Mouse (Mus musculus): ENCODE results near the gene Arhgef16. TPM values are rescaled to one million over a fixed set of nuclear protein-coding genes. Genes with fewer than 3 reads are reported as not detected.
A peak's percentile ranks its signal among the peaks of the same experiment; 100 is the strongest.

The Arhgef16 gene
- polyA plus RNA-seq, 1 experiment from 2014 or later = 4.9 TPM

DNA sequence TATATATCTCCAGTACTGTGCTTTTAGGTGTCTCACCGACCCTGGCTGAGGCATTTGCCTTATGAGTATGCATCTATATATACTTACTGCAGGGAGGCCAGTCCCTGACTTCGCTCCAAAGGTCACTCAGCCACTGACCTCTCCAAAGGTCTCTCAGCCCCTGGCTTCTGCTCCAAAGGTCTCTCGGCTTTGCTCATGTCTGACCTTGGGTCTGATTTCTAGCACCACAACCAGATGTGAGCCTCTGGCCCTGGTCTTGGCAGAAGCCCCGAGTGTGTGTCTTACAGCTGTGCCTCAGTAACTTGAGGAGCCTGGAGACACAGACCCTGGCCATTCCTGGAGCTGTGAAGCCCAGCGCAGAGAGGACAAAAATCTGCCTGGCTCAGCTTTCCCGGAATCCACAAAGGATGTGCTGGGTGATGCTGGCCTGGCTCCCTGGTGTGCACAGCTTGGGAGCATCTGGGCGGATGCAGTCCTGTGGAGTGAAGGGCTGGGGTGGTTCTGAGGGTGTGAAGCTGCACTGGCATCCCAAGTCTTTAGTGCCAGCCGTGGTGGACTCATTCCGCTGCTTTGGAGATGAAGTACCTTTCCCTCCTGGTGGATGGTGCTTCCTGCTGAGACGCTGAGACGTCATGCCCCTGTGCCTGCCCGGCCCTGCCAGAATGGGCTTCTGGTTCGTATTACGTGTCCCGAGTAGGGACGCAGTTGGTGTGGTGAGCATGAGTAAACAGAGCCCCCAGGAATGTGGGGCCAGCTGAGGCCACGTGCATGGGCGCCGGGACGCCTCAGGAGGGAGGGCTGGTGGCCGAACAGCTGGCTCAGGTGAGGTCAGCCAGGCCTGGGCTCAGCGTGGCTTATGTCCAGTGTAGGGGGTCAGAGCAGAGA, 54.0 kb downstream of the Arhgef16 start:
- H3K9ac ChIP-seq = no peak overlapping the region
- H3K27me3 ChIP-seq = no peaks in the 10 kb centered on the region
- no peaks in the 10 kb centered on the region for H3K36me3 ChIP-seq (replicated peaks)
- 66% methylated on average over 22 of the region's 22 CpGs for WGBS (ENCODE audit: insufficient replicate concordance)
- H3K4me2 ChIP-seq = peak overlapping the region; percentile 68
- H3K27ac ChIP-seq (replicated peaks) = no peak overlapping the region
- ATAC-seq (ENCODE audit: insufficient read depth) = no peak
- H3K4me1 ChIP-seq (replicated peaks) = peaks cover 18% of the 10 kb centered on the region
- H3K4me3 ChIP-seq (replicated peaks) = no peak overlapping the region
- H3K9me3 ChIP-seq (replicated peaks) = no peaks in the 10 kb centered on the region

DNA sequence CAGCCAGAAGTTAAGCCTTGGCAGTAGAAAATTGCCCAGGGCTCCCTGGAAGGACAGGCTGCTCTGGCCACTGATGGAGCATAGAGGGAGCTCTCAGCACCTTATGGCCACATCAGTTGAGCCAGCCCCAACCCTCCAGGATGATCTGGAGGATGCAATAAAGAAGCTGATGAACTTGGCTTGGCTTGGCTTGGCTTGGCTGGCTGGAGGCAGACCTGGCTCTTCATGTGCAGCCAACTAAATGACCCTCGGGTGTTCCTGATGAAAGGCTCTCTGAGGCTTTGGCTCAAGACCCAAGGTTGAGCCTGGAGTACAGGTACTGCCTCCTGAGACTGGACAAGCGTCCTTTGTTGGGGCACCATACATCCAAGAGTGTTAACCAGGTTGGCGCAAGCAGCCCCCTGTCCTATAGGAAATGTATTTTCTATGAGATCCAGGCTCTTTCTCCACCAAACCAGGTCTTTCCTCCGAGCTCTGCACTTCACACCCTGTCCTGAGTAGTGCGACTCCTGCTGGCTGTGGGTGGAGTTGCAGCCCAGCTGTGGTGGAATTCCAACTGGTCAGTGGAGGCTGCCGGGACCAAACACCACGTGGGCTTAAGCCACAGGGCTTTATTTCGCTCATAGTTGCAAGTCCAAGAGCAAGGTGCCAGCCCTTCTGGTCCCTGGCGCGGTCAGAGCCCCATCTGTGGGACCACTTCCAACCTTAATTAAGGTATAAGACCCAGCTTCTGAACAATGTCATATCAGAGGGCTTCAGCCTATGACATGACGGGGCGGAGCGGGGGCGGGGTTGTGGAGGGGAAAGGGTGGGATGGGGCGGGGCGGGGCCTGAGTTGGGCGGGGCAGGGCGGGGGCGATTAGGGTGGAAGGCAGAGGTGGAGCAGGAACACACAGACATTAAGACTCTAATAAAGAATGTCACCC, 55.1 kb downstream of the Arhgef16 start:
- peak overlapping the region; percentile 68 for H3K4me2 ChIP-seq
- no peaks in the 10 kb centered on the region for H3K36me3 ChIP-seq (replicated peaks)
- no peak overlapping the region for H3K27ac ChIP-seq (replicated peaks)
- peaks cover 18% of the 10 kb centered on the region for H3K4me1 ChIP-seq (replicated peaks)
- H3K4me3 ChIP-seq (replicated peaks) = peak overlapping the region; percentile 40
- H3K27me3 ChIP-seq = no peaks in the 10 kb centered on the region
- no peaks in the 10 kb centered on the region for H3K9me3 ChIP-seq (replicated peaks)
- 5% methylated on average over 19 of the region's 19 CpGs for WGBS (ENCODE audit: insufficient replicate concordance)
- no peak overlapping the region for H3K9ac ChIP-seq
- peak; percentile 76 for ATAC-seq (ENCODE audit: insufficient read depth)

DNA sequence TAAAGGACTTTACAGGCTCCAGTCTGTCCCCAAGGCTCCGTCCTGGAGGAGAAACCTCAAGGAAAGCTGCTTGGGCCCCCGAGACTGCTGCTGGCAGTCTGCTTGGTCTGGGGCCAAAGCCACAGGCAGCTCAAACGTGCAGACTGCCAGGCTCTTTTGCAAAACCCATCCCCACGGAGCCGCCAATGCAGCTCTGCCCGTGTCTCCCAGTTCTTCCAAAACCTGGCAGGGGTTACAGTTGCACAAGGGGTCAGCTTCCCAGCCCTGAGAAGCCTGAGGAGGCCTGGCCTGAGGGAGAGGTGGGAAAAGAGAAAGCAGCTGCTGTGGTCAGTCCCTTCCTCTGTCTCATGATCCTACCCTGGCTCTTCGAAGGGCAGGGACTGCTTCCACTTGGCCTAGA, 56.1 kb downstream of the Arhgef16 start:
- Histone ChIP-seq H3K36me3 (replicated peaks) (no peaks in the 10 kb centered on the region), H3K9me3 (replicated peaks) (no peaks in the 10 kb centered on the region), H3K4me1 (replicated peaks) (peaks cover 18% of the 10 kb centered on the region), H3K27me3 (no peaks in the 10 kb centered on the region), H3K9ac (no peak overlapping the region), H3K27ac (replicated peaks) (no peak overlapping the region), H3K4me2 (no peak overlapping the region), H3K4me3 (replicated peaks) (no peak overlapping the region)
- ATAC-seq (ENCODE audit: insufficient read depth) = no peak
- WGBS (ENCODE audit: insufficient replicate concordance) = 58% methylated on average over 7 of the region's 7 CpGs

DNA sequence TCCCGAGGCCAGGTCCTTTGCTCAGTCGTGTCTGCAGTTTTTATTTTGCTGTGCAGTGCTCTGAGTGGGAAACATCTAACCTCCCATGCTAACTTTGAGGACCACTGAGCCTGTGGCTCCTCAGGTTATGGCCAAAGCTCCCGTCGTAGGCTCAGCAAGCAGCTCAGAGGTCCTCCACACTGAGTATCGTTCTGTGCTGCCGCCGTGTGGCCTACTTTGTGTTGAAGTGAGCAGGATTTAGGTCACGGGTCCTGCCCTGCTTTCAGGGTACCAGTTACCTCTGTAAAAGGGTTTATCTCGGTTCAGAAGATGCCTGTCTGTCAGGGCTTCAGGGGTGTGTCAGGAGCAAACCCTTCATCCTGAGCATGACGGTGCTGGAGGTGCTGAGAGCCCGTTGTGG, 60.9 kb downstream of the Arhgef16 start:
- no peak overlapping the region for H3K27ac ChIP-seq (replicated peaks)
- 45% methylated on average over 11 of the region's 11 CpGs for WGBS (ENCODE audit: insufficient replicate concordance)

DNA sequence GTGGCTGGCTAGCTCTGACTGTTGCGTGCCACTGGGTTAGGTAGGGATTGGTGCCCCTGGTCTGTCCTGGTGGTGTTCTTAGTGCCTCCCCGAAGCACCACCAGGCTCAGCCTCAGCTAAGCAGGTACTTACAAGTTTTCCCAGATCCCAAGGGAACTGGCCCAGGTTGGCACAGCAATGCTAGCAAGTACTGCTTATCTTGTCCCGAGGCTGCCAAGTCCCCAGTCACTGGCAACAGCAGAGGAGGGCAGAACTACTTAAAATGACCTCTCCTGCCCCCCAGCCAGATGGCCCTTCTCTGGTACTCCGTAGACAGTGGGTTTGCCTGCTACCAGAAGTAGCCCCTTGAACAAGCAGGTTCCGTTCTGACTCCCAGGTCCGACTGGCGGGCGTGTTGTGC, 62.3 kb downstream of the Arhgef16 start:
- no peak for ATAC-seq (ENCODE audit: insufficient read depth)
- no peak overlapping the region for H3K4me3 ChIP-seq (replicated peaks)
- no peak overlapping the region for H3K4me2 ChIP-seq
- H3K9me3 ChIP-seq (replicated peaks) = no peaks in the 10 kb centered on the region
- no peak overlapping the region for H3K9ac ChIP-seq
- no peaks in the 10 kb centered on the region for H3K4me1 ChIP-seq (replicated peaks)
- H3K27me3 ChIP-seq = no peaks in the 10 kb centered on the region; the same call in 1 of the 2 replicates
- WGBS (ENCODE audit: insufficient replicate concordance) = 67% methylated on average over 8 of the region's 8 CpGs
- H3K27ac ChIP-seq (replicated peaks) = no peak overlapping the region
- no peaks in the 10 kb centered on the region for H3K36me3 ChIP-seq (replicated peaks)

More for the DNA sequence above, 60.9 kb downstream of the Arhgef16 start:
- Histone ChIP-seq H3K9me3 (replicated peaks) (no peaks in the 10 kb centered on the region), H3K4me1 (replicated peaks) (no peaks in the 10 kb centered on the region), H3K36me3 (replicated peaks) (no peaks in the 10 kb centered on the region), H3K4me3 (replicated peaks) (no peak overlapping the region), H3K9ac (no peak overlapping the region), H3K4me2 (no peak overlapping the region), H3K27me3 (no peaks in the 10 kb centered on the region; the same call in 1 of the 2 replicates)
- no peak for ATAC-seq (ENCODE audit: insufficient read depth)

DNA sequence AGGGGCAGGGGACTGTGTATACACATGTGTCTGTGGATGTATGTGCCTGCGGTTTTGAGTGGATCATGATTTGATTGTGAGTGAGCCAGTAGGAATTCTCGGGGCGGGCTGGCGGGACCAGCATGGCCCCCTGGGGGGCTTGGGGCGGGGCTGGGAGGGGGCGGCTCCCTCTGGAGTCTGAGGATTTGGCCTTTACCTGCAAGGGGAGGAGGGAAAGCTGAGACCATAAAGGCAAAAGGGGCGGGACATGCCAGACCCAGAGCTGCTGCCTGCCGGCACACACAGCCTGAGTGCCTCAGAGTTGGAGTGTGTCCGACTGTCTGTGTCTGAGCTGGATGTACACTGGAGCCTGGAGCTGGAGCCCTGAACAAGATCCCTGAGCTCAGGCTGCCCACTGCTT, 64.2 kb downstream of the Arhgef16 start:
- H3K9ac ChIP-seq = no peak overlapping the region
- WGBS (ENCODE audit: insufficient replicate concordance) = 16% methylated on average over 9 of the region's 9 CpGs
- no peak for ATAC-seq (ENCODE audit: insufficient read depth)
- H3K4me3 ChIP-seq (replicated peaks) = no peak overlapping the region
- no peaks in the 10 kb centered on the region for H3K4me1 ChIP-seq (replicated peaks)
- H3K9me3 ChIP-seq (replicated peaks) = no peaks in the 10 kb centered on the region
- H3K36me3 ChIP-seq (replicated peaks) = no peaks in the 10 kb centered on the region
- no peak overlapping the region for H3K27ac ChIP-seq (replicated peaks)
- no peaks in the 10 kb centered on the region; the same call in 1 of the 2 replicates for H3K27me3 ChIP-seq
- 0 out of 2 replicates have a peak overlapping the region, but pooled peaks have one; percentile 13 for H3K4me2 ChIP-seq

DNA sequence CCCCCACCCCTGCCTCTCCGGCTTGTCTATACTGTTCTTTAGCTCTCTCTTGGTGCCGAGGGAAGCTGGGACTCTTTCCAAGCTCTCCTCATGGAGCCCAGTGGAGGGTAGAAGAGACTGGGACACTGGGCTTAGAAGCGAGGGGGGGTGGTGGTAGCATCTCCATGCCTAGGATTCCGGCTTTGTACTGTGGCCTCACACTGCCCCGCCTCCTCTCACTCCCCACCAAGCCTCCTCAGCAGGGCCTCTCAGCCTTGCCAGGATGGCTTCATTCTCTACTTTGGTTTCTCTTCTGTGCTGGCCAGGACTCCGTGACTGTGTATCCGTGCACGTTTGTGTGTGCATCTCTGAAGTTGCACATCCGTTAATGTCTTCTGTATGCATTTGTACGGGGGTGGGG, 64.6 kb downstream of the Arhgef16 start:
- H3K9me3 ChIP-seq (replicated peaks) = no peaks in the 10 kb centered on the region
- WGBS (ENCODE audit: insufficient replicate concordance) = 25% methylated on average over 10 of the region's 10 CpGs
- H3K4me3 ChIP-seq (replicated peaks) = no peak overlapping the region
- H3K27me3 ChIP-seq = no peaks in the 10 kb centered on the region; the same call in 1 of the 2 replicates
- H3K9ac ChIP-seq = no peak overlapping the region
- no peaks in the 10 kb centered on the region for H3K4me1 ChIP-seq (replicated peaks)
- H3K4me2 ChIP-seq = 0 out of 2 replicates have a peak overlapping the region, but pooled peaks have one; percentile 13
- ATAC-seq (ENCODE audit: insufficient read depth) = no peak
- H3K36me3 ChIP-seq (replicated peaks) = no peaks in the 10 kb centered on the region
- no peak overlapping the region for H3K27ac ChIP-seq (replicated peaks)

DNA sequence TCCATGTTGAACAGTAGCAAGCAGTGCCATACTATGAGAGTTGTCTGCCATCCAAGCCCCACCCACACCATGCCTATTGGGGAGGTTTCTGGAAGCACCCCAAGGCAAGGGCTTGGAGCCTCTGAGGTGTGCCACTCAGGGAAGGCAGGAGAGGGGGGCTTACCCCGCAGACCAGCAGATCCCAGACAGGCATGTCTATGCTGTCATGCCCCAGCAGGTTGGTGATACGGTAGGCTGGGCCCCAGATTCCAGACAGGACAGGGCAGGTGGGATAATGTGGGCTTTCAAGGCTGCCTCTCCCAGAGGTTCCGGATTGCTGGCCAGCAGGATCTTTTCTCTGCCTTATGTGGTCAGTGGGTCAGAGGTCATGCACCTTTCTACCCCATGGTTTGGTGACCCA, 65.5 kb downstream of the Arhgef16 start:
- no peak overlapping the region for H3K9ac ChIP-seq
- H3K27me3 ChIP-seq = no peaks in the 10 kb centered on the region; the same call in 1 of the 2 replicates
- H3K4me2 ChIP-seq = no peak overlapping the region
- H3K36me3 ChIP-seq (replicated peaks) = no peaks in the 10 kb centered on the region
- no peak overlapping the region for H3K4me3 ChIP-seq (replicated peaks)
- ATAC-seq (ENCODE audit: insufficient read depth) = no peak
- no peaks in the 10 kb centered on the region for H3K4me1 ChIP-seq (replicated peaks)
- H3K9me3 ChIP-seq (replicated peaks) = no peaks in the 10 kb centered on the region
- H3K27ac ChIP-seq (replicated peaks) = no peak overlapping the region
- 66% methylated on average over 3 of the region's 3 CpGs for WGBS (ENCODE audit: insufficient replicate concordance)

DNA sequence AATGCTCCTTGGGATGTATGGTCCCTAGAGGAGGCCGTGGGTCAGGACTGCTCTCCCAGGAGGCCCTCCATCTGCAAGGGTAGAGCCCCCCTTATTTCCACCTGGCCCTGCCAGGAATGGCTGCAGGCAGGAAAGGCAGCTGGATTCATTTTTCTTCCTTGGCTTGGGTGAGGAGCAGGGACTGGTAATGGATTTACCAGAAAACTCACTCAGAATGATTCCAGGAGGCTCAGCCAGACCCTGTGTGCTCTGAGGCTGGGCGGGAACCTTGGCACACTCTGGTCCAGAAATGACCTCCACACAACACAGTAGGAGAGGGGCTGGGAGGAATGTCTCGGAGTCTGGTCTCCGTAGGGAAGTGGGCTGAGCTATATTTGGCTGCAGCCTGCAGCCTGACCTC, 69.2 kb downstream of the Arhgef16 start:
- no peak for ATAC-seq (ENCODE audit: insufficient read depth)
- no peaks in the 10 kb centered on the region for H3K9me3 ChIP-seq (replicated peaks)
- H3K27ac ChIP-seq (replicated peaks) = no peak overlapping the region
- no peaks in the 10 kb centered on the region for H3K36me3 ChIP-seq (replicated peaks)
- H3K9ac ChIP-seq = no peak overlapping the region
- no peaks in the 10 kb centered on the region for H3K4me1 ChIP-seq (replicated peaks)
- H3K4me3 ChIP-seq (replicated peaks) = no peak overlapping the region
- WGBS (ENCODE audit: insufficient replicate concordance) = 39% methylated on average over 4 of the region's 4 CpGs
- H3K27me3 ChIP-seq = no peaks in the 10 kb centered on the region; the same call in 1 of the 2 replicates
- H3K4me2 ChIP-seq = no peak overlapping the region

DNA sequence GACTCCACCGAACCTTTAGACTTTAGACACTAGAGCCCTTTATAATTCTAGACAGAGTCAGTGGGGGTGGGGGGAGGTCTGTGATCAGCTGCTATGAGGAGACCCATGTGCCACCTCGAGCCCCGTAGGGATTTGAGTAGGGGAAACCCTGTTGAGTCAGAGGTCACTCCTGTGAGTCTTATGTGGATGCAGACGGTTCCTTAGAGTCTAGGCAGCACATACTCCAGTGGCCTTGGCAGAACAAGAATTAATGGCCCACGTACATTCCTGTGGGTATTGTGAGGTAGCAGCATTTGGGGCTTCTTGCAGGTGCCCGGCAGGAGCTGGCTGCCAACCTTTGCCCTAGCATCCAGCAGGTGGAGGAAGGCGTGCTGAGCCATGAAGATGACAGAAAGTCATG, 70.1 kb downstream of the Arhgef16 start:
- H3K9me3 ChIP-seq (replicated peaks) = no peaks in the 10 kb centered on the region
- H3K36me3 ChIP-seq (replicated peaks) = no peaks in the 10 kb centered on the region
- H3K27me3 ChIP-seq = no peaks in the 10 kb centered on the region
- no peak overlapping the region for H3K4me3 ChIP-seq (replicated peaks)
- no peaks in the 10 kb centered on the region for H3K4me1 ChIP-seq (replicated peaks)
- ATAC-seq (ENCODE audit: insufficient read depth) = no peak
- H3K27ac ChIP-seq (replicated peaks) = no peak overlapping the region
- no peak overlapping the region for H3K9ac ChIP-seq
- H3K4me2 ChIP-seq = no peak overlapping the region
- 50% methylated on average over 7 of the region's 7 CpGs for WGBS (ENCODE audit: insufficient replicate concordance)

DNA sequence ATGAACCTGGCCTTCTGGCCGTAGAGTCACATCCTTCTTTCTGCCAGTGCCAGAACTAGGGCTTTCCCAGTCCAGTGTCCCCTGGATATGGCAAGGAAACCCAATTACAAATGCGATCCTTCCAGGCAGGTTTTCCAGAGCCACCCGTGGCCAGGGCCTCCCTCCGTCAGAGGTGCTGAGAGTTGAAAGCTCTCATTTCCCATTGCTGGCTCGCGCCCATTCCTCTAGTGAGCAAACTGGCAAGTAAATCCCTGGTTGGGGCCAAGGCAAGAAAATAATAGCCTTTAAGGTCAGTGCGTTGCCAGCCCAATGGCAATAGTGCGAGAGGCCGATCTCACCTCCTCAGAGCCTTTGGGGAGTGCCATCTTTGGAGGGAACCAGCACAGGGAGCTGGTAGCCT, 71.9 kb downstream of the Arhgef16 start:
- 82% methylated on average over 9 of the region's 9 CpGs for WGBS (ENCODE audit: insufficient replicate concordance)
- H3K4me1 ChIP-seq (replicated peaks) = no peaks in the 10 kb centered on the region
- ATAC-seq (ENCODE audit: insufficient read depth) = no peak
- no peak overlapping the region for H3K4me3 ChIP-seq (replicated peaks)
- no peak overlapping the region for H3K9ac ChIP-seq
- H3K4me2 ChIP-seq = no peak overlapping the region
- no peaks in the 10 kb centered on the region for H3K36me3 ChIP-seq (replicated peaks)
- no peaks in the 10 kb centered on the region; the same call in 1 of the 2 replicates for H3K27me3 ChIP-seq
- no peak overlapping the region for H3K27ac ChIP-seq (replicated peaks)
- no peaks in the 10 kb centered on the region for H3K9me3 ChIP-seq (replicated peaks)
